Mouse (Mus musculus): ENCODE measurements around the gene Rrp8. TPM values are rescaled to one million over a fixed set of nuclear protein-coding genes. Genes with fewer than 3 reads are reported as not detected.

Rrp8 gene
- polyA plus RNA-seq, 1 experiment from 2014 or later = 43.1 TPM

DNA sequence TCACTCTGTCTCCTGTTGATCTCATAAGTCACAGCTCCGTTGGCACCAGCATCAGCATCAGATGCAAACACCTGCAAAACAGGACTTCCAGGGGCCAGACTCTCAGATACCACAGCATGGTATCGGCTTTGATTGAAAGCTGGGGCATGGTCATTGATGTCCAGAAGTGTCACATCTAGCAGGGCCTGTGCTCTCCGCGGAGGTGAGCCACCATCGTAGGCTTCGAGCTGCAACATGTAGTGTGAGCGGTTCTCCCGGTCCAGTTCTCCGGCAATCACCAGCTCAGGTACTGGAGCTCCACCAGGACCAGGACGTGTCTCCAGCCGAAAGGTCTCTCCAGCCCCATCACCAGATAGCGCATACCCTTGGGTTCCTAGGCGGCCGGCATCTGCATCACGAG lies 35.1 kb upstream of the Rrp8 start:
- WGBS = 94% methylated on average over 15 of the region's 15 CpGs
- Histone ChIP-seq H3K4me3 (replicated peaks) (no peak overlapping the region), H3K9me3 (no peaks in the 10 kb centered on the region), H3K9ac (replicated peaks) (no peak overlapping the region), H3K4me1 (replicated peaks) (peaks cover 48% of the 10 kb centered on the region), H3K27ac (no peak overlapping the region), H3K4me2 (no peak overlapping the region), H3K36me3 (peaks cover 86% of the 10 kb centered on the region), H3K27me3 (no peaks in the 10 kb centered on the region)
- ATAC-seq (ENCODE audit: insufficient number of reproducible peaks, insufficient read depth, low FRiP score, low TSS enrichment, low read depth) = no peak

DNA sequence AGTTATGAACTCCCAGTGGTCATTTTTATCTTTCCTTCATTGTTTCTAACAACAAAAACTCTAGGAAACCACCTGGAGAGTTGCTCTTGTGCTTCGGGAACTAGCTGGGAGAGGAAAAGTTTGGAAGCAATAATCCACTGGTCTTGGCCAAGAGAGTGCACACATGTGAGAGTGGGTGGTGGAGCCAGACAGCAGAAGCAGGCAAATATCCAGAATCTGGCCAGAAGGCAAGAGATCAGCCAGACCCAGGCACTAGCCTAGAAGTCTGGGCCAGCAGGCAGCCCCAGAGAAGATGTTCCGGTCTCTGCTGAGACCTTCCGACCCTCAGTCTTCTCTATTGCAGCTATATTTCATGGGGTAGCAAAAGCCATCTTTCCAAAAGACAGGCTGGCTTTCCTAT lies 32.8 kb upstream of the Rrp8 start:
- Histone ChIP-seq H3K4me2 (no peak overlapping the region), H3K27me3 (no peaks in the 10 kb centered on the region), H3K4me3 (replicated peaks) (no peak overlapping the region), H3K36me3 (peaks cover 92% of the 10 kb centered on the region), H3K27ac (no peak overlapping the region), H3K4me1 (replicated peaks) (peaks cover 34% of the 10 kb centered on the region), H3K9ac (replicated peaks) (no peak overlapping the region), H3K9me3 (no peaks in the 10 kb centered on the region)
- no peak for ATAC-seq (ENCODE audit: insufficient number of reproducible peaks, insufficient read depth, low FRiP score, low TSS enrichment, low read depth)
- 89% methylated on average over 3 of the region's 3 CpGs for WGBS

DNA sequence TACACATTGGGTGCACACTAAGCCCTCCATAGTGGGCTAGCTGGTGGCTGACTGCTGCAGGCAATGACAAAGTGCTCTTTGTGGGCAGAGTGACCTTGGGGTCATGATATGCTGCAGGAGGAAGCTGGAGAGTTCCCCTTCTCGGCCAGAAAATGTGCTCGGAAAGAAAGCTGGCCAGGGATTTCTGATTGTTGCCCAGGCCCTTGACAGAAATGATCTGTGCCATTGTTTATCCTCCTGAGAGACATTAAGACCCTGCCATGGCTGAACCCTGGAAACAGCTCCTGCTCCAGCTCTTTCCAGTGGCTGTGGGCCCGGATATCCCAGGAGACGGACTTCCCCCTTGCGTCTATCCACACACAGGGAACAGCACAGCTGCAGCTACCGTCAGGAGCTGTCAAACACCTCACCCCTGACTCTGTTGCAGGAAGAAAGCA lies 30.6 kb upstream of the Rrp8 start:
- Histone ChIP-seq H3K36me3 (peaks cover 96% of the 10 kb centered on the region), H3K9ac (replicated peaks) (no peak overlapping the region), H3K27ac (peak overlapping the region; percentile 74), H3K4me1 (replicated peaks) (peaks cover 28% of the 10 kb centered on the region), H3K27me3 (peaks cover 12% of the 10 kb centered on the region), H3K9me3 (no peaks in the 10 kb centered on the region), H3K4me2 (peak overlapping the region; percentile 30), H3K4me3 (replicated peaks) (no peak overlapping the region)
- ATAC-seq (ENCODE audit: insufficient number of reproducible peaks, insufficient read depth, low FRiP score, low TSS enrichment, low read depth) = no peak
- WGBS = 21% methylated on average over 6 of the region's 6 CpGs

DNA sequence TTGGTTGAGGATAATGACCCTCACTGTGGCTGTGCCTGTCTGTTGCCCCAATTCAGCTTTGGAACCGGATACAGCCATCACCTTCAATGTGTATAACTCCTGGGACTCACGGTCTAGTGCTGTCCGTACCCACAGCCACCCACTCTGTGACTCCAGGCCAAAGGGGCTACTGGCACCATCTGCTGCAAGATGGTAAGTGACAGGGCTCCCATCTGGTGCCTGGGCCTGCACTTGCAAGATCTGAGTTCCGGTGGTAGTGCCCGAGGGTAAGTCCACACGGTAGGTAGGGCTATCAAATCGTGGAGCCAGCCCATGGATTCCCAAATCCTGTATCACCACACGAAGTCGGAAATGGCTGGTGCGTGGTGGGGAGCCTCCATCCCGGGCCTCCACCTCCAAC lies 27.1 kb upstream of the Rrp8 start:
- 93% methylated on average over 11 of the region's 11 CpGs for WGBS
- no peak overlapping the region for H3K9ac ChIP-seq (replicated peaks)
- ATAC-seq (ENCODE audit: insufficient number of reproducible peaks, insufficient read depth, low FRiP score, low TSS enrichment, low read depth) = no peak

DNA sequence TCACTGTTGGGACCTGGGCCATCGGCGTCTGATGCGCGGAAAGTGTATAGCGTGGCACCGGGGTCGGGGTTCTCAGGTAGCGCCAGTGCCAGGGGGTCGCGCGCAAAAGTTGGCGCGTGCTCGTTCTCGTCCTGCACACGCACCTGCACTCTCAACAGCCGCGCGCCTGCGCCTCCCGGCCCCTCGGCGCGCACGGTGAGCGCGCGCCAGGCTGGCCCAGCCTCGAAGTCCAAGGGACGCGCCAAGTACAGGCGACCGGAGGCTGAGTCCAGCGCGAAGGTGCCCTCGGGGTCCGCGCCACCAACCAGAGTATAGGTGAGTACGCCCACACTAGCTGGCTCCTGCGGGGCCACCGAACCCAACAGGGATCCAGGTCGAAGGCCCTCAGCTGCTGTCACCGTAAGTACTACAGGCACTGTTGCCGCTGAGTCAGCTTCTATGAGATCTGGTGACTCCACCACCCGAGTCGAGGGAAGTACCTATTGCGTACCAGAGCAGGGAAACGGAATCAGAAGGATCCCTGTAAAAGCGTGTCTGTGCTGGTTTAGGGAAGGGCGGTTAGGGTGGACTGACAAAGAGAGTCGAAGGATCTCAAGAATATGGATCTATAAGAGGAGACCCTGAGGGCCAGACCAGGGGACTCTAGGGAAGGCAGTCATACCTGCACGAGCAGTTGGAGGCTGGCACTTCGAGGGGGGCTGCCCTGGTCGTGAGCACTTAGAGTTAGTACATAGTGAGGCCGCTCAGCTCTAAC lies 25.5 kb upstream of the Rrp8 start:
- Histone ChIP-seq H3K36me3 (peaks cover 89% of the 10 kb centered on the region), H3K27ac (no peak overlapping the region), H3K4me1 (replicated peaks) (peaks cover 9% of the 10 kb centered on the region), H3K27me3 (peaks cover 12% of the 10 kb centered on the region), H3K4me2 (peak overlapping the region; percentile 27), H3K9ac (replicated peaks) (no peak overlapping the region), H3K4me3 (replicated peaks) (no peak overlapping the region), H3K9me3 (no peaks in the 10 kb centered on the region)
- WGBS = 32% methylated on average over 55 of the region's 55 CpGs
- no peak for ATAC-seq (ENCODE audit: insufficient number of reproducible peaks, insufficient read depth, low FRiP score, low TSS enrichment, low read depth)

More for the DNA sequence above, 27.1 kb upstream of the Rrp8 start:
- Histone ChIP-seq H3K36me3 (peaks cover 88% of the 10 kb centered on the region), H3K9me3 (no peaks in the 10 kb centered on the region), H3K4me2 (no peak overlapping the region), H3K27me3 (peaks cover 12% of the 10 kb centered on the region), H3K4me1 (replicated peaks) (peaks cover 25% of the 10 kb centered on the region), H3K27ac (no peak overlapping the region), H3K4me3 (replicated peaks) (no peak overlapping the region)

DNA sequence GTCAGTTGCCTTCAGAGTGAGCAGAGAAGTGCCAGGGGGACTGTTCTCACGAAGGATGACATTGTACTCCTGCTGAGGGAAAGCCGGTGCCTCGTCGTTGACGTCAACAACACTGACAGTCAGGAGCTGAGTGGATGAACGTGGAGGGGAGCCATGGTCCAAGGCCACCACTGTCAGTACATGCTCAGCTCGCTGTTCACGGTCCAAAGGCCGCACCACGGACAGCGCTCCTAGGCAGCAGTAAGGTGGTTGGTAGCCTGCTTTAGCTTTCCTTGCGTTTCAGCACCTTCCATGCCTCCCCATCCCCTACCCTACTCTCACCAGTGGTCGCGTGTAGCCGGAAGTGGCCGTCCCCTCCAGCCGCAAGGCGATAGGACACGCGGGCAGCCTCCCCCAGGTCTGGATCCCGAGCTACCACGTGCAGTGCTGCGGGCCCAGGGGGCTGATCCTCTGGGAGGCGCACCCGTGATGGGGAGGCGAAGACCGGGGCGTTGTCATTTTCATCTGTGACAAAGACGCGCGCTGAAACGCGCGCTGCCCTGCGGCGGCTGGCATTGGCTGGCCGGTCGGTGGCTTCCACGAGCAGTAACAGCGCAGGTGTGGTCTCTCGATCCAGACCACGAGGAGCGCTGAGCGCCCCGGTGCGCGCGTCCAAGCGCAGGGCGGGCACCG lies 24.8 kb upstream of the Rrp8 start:
- peaks cover 91% of the 10 kb centered on the region for H3K36me3 ChIP-seq
- ATAC-seq (ENCODE audit: insufficient number of reproducible peaks, insufficient read depth, low FRiP score, low TSS enrichment, low read depth) = no peak

DNA sequence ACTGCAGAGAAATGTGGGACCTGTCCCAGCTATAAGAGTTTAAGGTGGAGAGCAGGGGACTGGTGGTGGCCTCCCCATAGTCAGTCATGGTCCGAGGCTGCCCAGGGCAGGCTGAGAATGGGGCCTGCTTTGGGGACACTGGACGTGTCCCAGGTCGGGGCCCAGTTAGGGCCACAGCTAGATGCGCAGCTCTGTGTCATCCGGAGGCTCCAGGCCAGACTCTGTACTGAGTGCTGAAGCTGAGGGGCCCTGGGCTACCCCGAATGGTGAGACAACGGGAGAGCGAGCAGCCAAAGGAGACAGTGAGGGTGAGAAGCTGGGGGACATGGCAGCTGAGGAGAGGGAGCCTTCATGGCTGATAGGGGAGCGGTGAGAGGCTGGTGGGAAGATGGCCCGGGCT lies 16.1 kb upstream of the Rrp8 start:
- 91% methylated on average over 10 of the region's 10 CpGs for WGBS
- no peak for ATAC-seq (ENCODE audit: insufficient number of reproducible peaks, insufficient read depth, low FRiP score, low TSS enrichment, low read depth)
- Histone ChIP-seq H3K4me1 (replicated peaks) (peaks cover 7% of the 10 kb centered on the region), H3K36me3 (peaks cover 68% of the 10 kb centered on the region), H3K27me3 (no peaks in the 10 kb centered on the region), H3K9ac (replicated peaks) (no peak overlapping the region), H3K4me2 (no peak overlapping the region), H3K9me3 (no peaks in the 10 kb centered on the region), H3K27ac (no peak overlapping the region), H3K4me3 (replicated peaks) (no peak overlapping the region)

More for the DNA sequence above, 24.8 kb upstream of the Rrp8 start:
- Histone ChIP-seq H3K9me3 (no peaks in the 10 kb centered on the region), H3K4me1 (replicated peaks) (peaks cover 4% of the 10 kb centered on the region; the same call in 1 of the 2 replicates), H3K27me3 (peaks cover 12% of the 10 kb centered on the region), H3K9ac (replicated peaks) (no peak overlapping the region), H3K27ac (no peak overlapping the region), H3K4me3 (replicated peaks) (no peak overlapping the region), H3K4me2 (peak overlapping the region; percentile 27)
- 31% methylated on average over 51 of the region's 51 CpGs for WGBS

DNA sequence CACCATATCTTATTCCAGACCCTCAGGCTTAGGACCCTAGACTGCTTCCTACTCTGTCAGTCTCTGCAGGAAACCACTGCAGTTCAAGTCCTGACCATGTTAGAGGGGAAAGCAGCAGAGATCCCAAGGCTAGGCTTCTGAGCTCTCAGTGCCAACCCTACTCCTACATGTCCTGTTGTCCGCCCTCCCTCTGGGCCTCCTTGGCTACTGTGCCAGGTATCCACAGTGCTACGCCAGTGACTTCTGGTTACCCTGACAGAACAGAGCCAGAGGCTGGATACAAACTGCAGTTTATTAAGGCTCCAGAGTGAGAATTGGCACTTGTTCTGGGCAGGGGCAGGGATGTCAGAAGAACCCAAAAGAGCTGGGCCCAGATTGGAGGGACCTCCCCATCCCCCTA lies 15.5 kb upstream of the Rrp8 start:
- peaks cover 68% of the 10 kb centered on the region for H3K36me3 ChIP-seq
- no peak overlapping the region for H3K4me2 ChIP-seq
- H3K27me3 ChIP-seq = no peaks in the 10 kb centered on the region
- no peak overlapping the region for H3K4me3 ChIP-seq (replicated peaks)
- peak; percentile 2; the same call in 1 of the 2 replicates for ATAC-seq (ENCODE audit: insufficient number of reproducible peaks, insufficient read depth, low FRiP score, low TSS enrichment, low read depth)
- H3K27ac ChIP-seq = no peak overlapping the region
- H3K9ac ChIP-seq (replicated peaks) = no peak overlapping the region; the same call in 1 of the 2 replicates
- H3K4me1 ChIP-seq (replicated peaks) = peaks cover 7% of the 10 kb centered on the region
- WGBS = 98% methylated on average over 2 of the region's 2 CpGs
- no peaks in the 10 kb centered on the region for H3K9me3 ChIP-seq

DNA sequence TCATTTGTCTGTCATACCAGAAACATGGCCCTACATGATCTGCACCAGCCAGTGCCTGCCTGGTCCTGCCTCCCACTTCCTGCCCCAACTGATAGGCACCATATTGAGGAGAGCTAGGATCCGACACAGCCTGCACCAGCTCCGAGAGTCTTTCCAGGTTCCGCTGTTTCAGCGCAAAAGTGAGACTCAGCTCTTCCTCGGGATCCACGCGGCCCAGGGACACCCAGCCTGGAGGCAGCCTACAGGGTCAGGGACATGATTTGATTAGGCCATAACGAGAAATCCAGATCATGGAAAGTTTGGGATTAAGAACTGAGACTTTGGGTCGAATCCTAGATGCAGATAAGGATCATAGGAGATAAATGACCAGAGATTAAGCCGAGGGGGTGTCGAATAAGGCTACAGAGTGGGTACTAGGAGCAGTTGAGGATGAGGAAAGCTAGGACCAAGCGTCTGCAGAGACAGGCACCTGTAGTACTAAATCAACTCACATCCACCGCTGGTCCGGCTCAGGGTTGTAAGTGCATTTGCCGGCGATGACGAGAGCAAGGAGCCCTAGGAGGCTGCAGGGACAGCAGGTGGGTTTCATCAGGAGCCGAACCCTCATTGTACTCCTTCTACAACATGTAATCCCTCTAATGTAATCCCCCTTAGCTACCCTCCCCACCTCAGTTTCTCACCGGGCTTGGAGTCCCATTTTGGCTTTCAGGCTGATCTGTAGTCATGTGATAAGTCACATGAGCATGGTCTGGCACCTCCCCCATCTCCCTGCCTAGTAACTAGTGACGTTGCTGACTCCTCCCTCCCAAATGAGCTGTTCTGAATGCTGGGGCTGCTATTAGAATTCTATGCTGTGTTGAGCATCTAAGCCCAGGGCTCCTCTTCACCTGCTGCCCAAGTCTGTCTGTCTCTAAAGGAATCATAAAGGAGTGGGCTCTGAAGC lies 14.6 kb upstream of the Rrp8 start, which contains the start of gene Tpp1:
Tpp1 (minus strand) TSS at position 745 of the 943 bp plus-strand sequence.
- ATAC-seq (ENCODE audit: insufficient number of reproducible peaks, insufficient read depth, low FRiP score, low TSS enrichment, low read depth) = peak; percentile 82
- H3K4me1 ChIP-seq (replicated peaks) = peaks cover 7% of the 10 kb centered on the region
- WGBS = 22% methylated on average over 20 of the region's 20 CpGs
- no peak within 1 kb of the TSS for H3K27ac ChIP-seq
- peak within 1 kb of the TSS; percentile 76 for H3K4me2 ChIP-seq
- H3K27me3 ChIP-seq = no peaks in the 10 kb centered on the region
- no peaks in the 10 kb centered on the region for H3K9me3 ChIP-seq
- H3K36me3 ChIP-seq = peaks cover 67% of the 10 kb centered on the region
- H3K9ac ChIP-seq (replicated peaks) = peak within 1 kb of the TSS; percentile 64
- peak within 1 kb of the TSS; percentile 56 for H3K4me3 ChIP-seq (replicated peaks)

DNA sequence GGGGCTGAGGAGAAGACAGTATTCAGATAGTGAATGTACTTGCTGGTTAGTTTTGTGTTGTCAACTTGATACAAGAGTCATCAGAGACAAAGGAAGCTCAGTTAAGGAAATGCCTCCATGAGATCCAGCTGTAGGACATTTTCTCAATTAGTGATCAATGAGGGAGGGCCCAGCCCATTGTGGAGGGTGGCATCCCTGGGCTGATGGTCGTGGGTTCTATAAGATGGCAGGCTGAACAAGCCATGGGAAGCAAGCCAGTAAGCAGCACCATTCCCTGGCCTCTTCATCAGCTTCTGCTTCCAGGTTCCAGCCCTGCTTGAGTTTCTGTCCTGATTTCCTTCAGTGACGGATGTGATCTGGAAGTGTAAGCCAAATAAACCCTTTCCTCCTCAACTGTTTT lies 10.6 kb upstream of the Rrp8 start:
- Histone ChIP-seq H3K4me1 (replicated peaks) (peaks cover 19% of the 10 kb centered on the region), H3K9me3 (no peaks in the 10 kb centered on the region), H3K36me3 (peaks cover 39% of the 10 kb centered on the region), H3K9ac (replicated peaks) (no peak overlapping the region), H3K4me2 (no peak overlapping the region), H3K27ac (no peak overlapping the region), H3K4me3 (replicated peaks) (no peak overlapping the region), H3K27me3 (no peaks in the 10 kb centered on the region)
- WGBS = 86% methylated on average over 2 of the region's 2 CpGs
- ATAC-seq (ENCODE audit: insufficient number of reproducible peaks, insufficient read depth, low FRiP score, low TSS enrichment, low read depth) = no peak

Data from limb, embryonic 12.5 days (tissue).